Comparison of ENCODE assay signal across 26 mouse cellular contexts in genomic region chr2:27262984-27263383, GRCm38 (mm10). TPM values are rescaled to one million over a fixed set of nuclear protein-coding genes. Genes with fewer than 3 reads are reported as not detected.
A peak's percentile ranks its signal among the peaks of the same experiment; 100 is the strongest.
DNase-seq lines count a peak whose midpoint lies in the region; ATAC-seq lines count a peak whose summit lies in the region.
"Had no signal": no experiment of that assay in that cellular context is flagged by ENCODE, and none has a peak within 500 bp of the region (broad histone marks: within the 10 kb centered on the region; RNA-seq: fewer than 3 reads in every experiment).

No protein-coding gene starts in this region.

- no peaks in the 10 kb centered on the region; the same call in 1 of the 2 replicates for H3K9me3 ChIP-seq in kidney, embryonic 14.5 days (ENCODE audit: control insufficient read depth, low read length)
- no peaks in the 10 kb centered on the region for H3K9me3 ChIP-seq in forebrain, embryonic 13.5 days (replicated peaks)
- H3K9me3 ChIP-seq: embryonic facial prominence, embryonic 13.5 days; limb, embryonic 10.5 days; liver, embryonic 15.5 days; lung, embryonic 15.5 days had no signal

- no peaks in the 10 kb centered on the region for H3K27me3 ChIP-seq in kidney, embryonic 14.5 days (ENCODE audit: control insufficient read depth, insufficient read depth, low read length)
- H3K27me3 ChIP-seq in forebrain, embryonic 13.5 days, result no peaks in the 10 kb centered on the region
- H3K27me3 ChIP-seq: embryonic facial prominence, embryonic 13.5 days; heart, embryonic 13.5 days; hindbrain, embryonic 13.5 days; liver, embryonic 15.5 days; lung, embryonic 15.5 days had no signal

- ATAC-seq in kidney, embryonic 14.5 days (ENCODE audit: low FRiP score, low TSS enrichment), result no peak
- no peak for ATAC-seq in forebrain, embryonic 13.5 days
- ATAC-seq: forebrain, embryonic 14.5 days had no signal

- no peak overlapping the region for H3K4me3 ChIP-seq in kidney, embryonic 14.5 days (ENCODE audit: low read length)
- H3K4me3 ChIP-seq in forebrain, embryonic 13.5 days, result no peak overlapping the region
- H3K4me3 ChIP-seq: embryonic facial prominence, embryonic 13.5 days; erythroblast, embryonic 14.5 days; heart, embryonic 13.5 days; hindbrain, embryonic 13.5 days; limb, embryonic 10.5 days; liver, embryonic 15.5 days; lung, embryonic 15.5 days had no signal

- H3K4me2 ChIP-seq in kidney, embryonic 14.5 days (replicated peaks; ENCODE audit: low read depth, low read length), result no peak overlapping the region
- no peak overlapping the region for H3K4me2 ChIP-seq in forebrain, embryonic 13.5 days
- H3K4me2 ChIP-seq: embryonic facial prominence, embryonic 13.5 days; heart, embryonic 13.5 days; hindbrain, embryonic 13.5 days; liver, embryonic 15.5 days; lung, embryonic 15.5 days had no signal

- DNase-seq in adrenal gland, postnatal 36 days, result peak; percentile 27 to 49
- DNase-seq in adrenal gland, adult 8-10 months, result no peak
- DNase-seq in kidney, adult 18-20 months, result peak; percentile 44
- peak; percentile 56 for DNase-seq in kidney, postnatal 10 days
- no peak for DNase-seq in layer of hippocampus, postnatal 14 days (ENCODE audit: low spot score in 2 of 2)
- DNase-seq: cerebellum, adult 2 months; cerebellum, postnatal 25 days; embryo, embryonic 11 days; gastrocnemius, postnatal 14 days; heart, postnatal 14 days; liver; lung, postnatal 36 days; midbrain, embryonic 14.5 days; right cerebral cortex, postnatal 25 days; spleen, adult 18-20 months had no signal

- H3K36me3 ChIP-seq in kidney, embryonic 14.5 days (ENCODE audit: control insufficient read depth, insufficient read depth, low read length), result peaks cover 42% of the 10 kb centered on the region; the same call in 1 of the 2 replicates
- H3K36me3 ChIP-seq in forebrain, embryonic 13.5 days (ENCODE audit: poor library complexity, severe bottlenecking), result peaks cover 60% of the 10 kb centered on the region

- 83% methylated on average over 4 of the region's 4 CpGs for WGBS in kidney, embryonic 14.5 days
- 98% methylated on average over 4 of the region's 4 CpGs for WGBS in forebrain, embryonic 13.5 days

- H3K4me1 ChIP-seq in kidney, embryonic 14.5 days (ENCODE audit: control insufficient read depth, insufficient read depth, low read length), result no peaks in the 10 kb centered on the region
- no peaks in the 10 kb centered on the region for H3K4me1 ChIP-seq in forebrain, embryonic 13.5 days
- H3K4me1 ChIP-seq: embryonic facial prominence, embryonic 13.5 days; hindbrain, embryonic 13.5 days; limb, embryonic 10.5 days; liver, embryonic 15.5 days; lung, embryonic 15.5 days had no signal

- H3K9ac ChIP-seq in kidney, embryonic 14.5 days (ENCODE audit: low read depth, low read length), result no peak overlapping the region
- no peak overlapping the region for H3K9ac ChIP-seq in forebrain, embryonic 13.5 days
- H3K9ac ChIP-seq: embryonic facial prominence, embryonic 13.5 days; heart, embryonic 13.5 days; hindbrain, embryonic 13.5 days; liver, embryonic 15.5 days; lung, embryonic 15.5 days had no signal

- no peak overlapping the region for H3K27ac ChIP-seq in kidney, embryonic 14.5 days (ENCODE audit: low read depth, low read length)
- no peak overlapping the region for H3K27ac ChIP-seq in forebrain, embryonic 13.5 days
- H3K27ac ChIP-seq: embryonic facial prominence, embryonic 13.5 days; heart, embryonic 13.5 days; hindbrain, embryonic 13.5 days; limb, embryonic 10.5 days; liver, embryonic 15.5 days; lung, embryonic 15.5 days had no signal

RNA-seq across cellular contexts. Expression of gene Sardh, which starts 14.8 kb away (rescaled TPM):
- 1 to 10 TPM; 7.8 to 9.2 TPM for total RNA-seq in adrenal gland, postnatal 36 days (2021)
- total RNA-seq in adrenal gland, adult 8-10 months (2022), result 10 to 100 TPM in 1 of 4 experiments, 1 to 10 TPM in 3; 8.1 to 11.2 (median 8.8) TPM
- polyA plus RNA-seq in kidney, embryonic 14.5 days (2014; fragmentation: Nextera tagmentation; extraction: Ambion mirVana), result 17.6 and 29.9 TPM in 2 replicates
- total RNA-seq in layer of hippocampus, postnatal 14 days (2021), result 10 to 100 TPM in 1 of 2 experiments, 1 to 10 TPM in 1; 9.8 to 10.5 TPM
- polyA plus RNA-seq in forebrain, embryonic 13.5 days (2015; fragmentation: Nextera tagmentation; extraction: Ambion mirVana), result 2.1 and 2.4 TPM in 2 replicates
- total RNA-seq: megakaryocyte-erythroid progenitor cell, adult 5-6 weeks had no signal

Comparison
In these comparisons a context has a peak if more than half of its experiments do, and no peak if none do; other contexts are left out.
1. DNase-seq: peak in adrenal gland, postnatal 36 days (2 of 2), kidney, adult 18-20 months (single experiment) and kidney, postnatal 10 days (single experiment); none in adrenal gland, adult 8-10 months (single experiment) and layer of hippocampus, postnatal 14 days (0 of 2).